Mouse (Mus musculus): Measurements from ENCODE around the gene Tmem253. TPM values are rescaled to one million over a fixed set of nuclear protein-coding genes. Genes with fewer than 3 reads are reported as not detected.

Tmem253 gene
- total RNA-seq, 2 experiments from 2014 or later = 0.39 to 0.95 TPM

- no peak for DNase-seq (ENCODE audit: low spot score in 2 of 2)
Measured at GRCm38 (mm10) chr14:52006771-52007170, 8.7 kb upstream of the Tmem253 start.

GRCm38 (mm10) chr14:52008321-52009203, 6.9 kb upstream of the Tmem253 start:
- peak; percentile 92 to 93 for DNase-seq (ENCODE audit: low spot score in 2 of 2)

GRCm38 (mm10) chr14:52009361-52009760, 6.1 kb upstream of the Tmem253 start:
- no peak for DNase-seq (ENCODE audit: low spot score in 2 of 2)

- DNase-seq (ENCODE audit: low spot score in 2 of 2) = no peak
Measured at GRCm38 (mm10) chr14:52009841-52010240, 5.6 kb upstream of the Tmem253 start.

GRCm38 (mm10) chr14:52010446-52011111, 4.9 kb upstream of the Tmem253 start:
- peak; percentile 61 to 82 for DNase-seq (ENCODE audit: low spot score in 2 of 2)

- DNase-seq (ENCODE audit: low spot score in 2 of 2) = no peak
Measured at GRCm38 (mm10) chr14:52011683-52012082, 3.8 kb upstream of the Tmem253 start.

GRCm38 (mm10) chr14:52012085-52012484, 3.4 kb upstream of the Tmem253 start:
- peak in 1 of 2 experiments; percentile 76 for DNase-seq (ENCODE audit: low spot score in 2 of 2)

GRCm38 (mm10) chr14:52012553-52012952, 2.9 kb upstream of the Tmem253 start:
- no peak for DNase-seq (ENCODE audit: low spot score in 2 of 2)

GRCm38 (mm10) chr14:52013021-52013610, 2.3 kb upstream of the Tmem253 start:
- DNase-seq (ENCODE audit: low spot score in 2 of 2) = no peak

- no peak for DNase-seq (ENCODE audit: low spot score in 2 of 2)
Measured at GRCm38 (mm10) chr14:52013771-52014219, 1.7 kb upstream of the Tmem253 start.

- DNase-seq (ENCODE audit: low spot score in 2 of 2) = no peak
Measured at GRCm38 (mm10) chr14:52014271-52014760, 1.1 kb upstream of the Tmem253 start.

GRCm38 (mm10) chr14:52014761-52015311, 622 bp upstream of the Tmem253 start:
- DNase-seq (ENCODE audit: low spot score in 2 of 2) = no peak

- DNase-seq (ENCODE audit: low spot score in 2 of 2) = no peak
Measured at GRCm38 (mm10) chr14:52016625-52017405, 1.4 kb downstream of the Tmem253 start.

- no peak for DNase-seq (ENCODE audit: low spot score in 2 of 2)
Measured at GRCm38 (mm10) chr14:52017662-52018061, 2.2 kb downstream of the Tmem253 start.

GRCm38 (mm10) chr14:52018248-52019050, 3.0 kb downstream of the Tmem253 start:
- DNase-seq (ENCODE audit: low spot score in 2 of 2) = no peak

GRCm38 (mm10) chr14:52019051-52019589, 3.7 kb downstream of the Tmem253 start:
- DNase-seq (ENCODE audit: low spot score in 2 of 2) = no peak

GRCm38 (mm10) chr14:52019590-52020340, 4.3 kb downstream of the Tmem253 start:
- DNase-seq (ENCODE audit: low spot score in 2 of 2) = peak; percentile 99

- DNase-seq (ENCODE audit: low spot score in 2 of 2) = peak in 1 of 2 experiments; percentile 66
Measured at GRCm38 (mm10) chr14:52020486-52021137, 5.2 kb downstream of the Tmem253 start, which contains the start of gene Zfp219. Zfp219 (minus strand) TSS chr14:52020733.

Data from layer of hippocampus, postnatal 14 days (tissue).